25 mouse cellular contexts compared by ENCODE assay signal in the genomic region with DNA sequence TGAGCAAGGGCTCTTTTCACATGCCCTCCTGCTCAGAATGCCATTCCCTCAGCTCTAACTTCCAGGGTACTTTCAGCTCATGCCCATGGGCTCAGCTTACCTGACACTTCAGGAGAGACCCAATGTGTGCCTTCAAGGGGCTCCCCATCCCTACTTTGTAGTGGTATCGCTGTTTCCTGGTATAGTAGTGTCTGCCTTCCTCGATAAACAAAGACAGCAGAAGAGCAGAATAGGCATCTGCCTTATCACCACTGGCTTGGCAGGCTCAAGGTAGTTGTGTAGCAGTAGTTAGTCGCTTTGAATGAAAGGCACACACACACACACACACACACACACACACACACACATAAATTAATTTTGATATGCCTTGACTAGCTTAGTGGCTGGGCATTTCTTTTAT.
DNase-seq lines count a peak whose midpoint lies in the region; ATAC-seq and TF ChIP-seq lines count a peak whose summit lies in the region.
"Had no signal": no experiment of that assay in that cellular context is flagged by ENCODE, and none has a peak within 500 bp of the region (broad histone marks: within the 10 kb centered on the region; RNA-seq: fewer than 3 reads in every experiment).

No protein-coding gene starts in this region.

- TF ChIP-seq EP300 in liver, embryonic 14.5 days (IDR thresholded peaks at IDR 0.05; ENCODE audit: low read depth): peak; percentile 13; the same call in 1 of the 2 replicates

- H3K4me2 ChIP-seq in heart, embryonic 11.5 days: no peak overlapping the region
- H3K4me2 ChIP-seq in liver, embryonic 14.5 days (ENCODE audit: low read depth): no peak overlapping the region
- no peak overlapping the region for H3K4me2 ChIP-seq in midbrain, embryonic 15.5 days
- H3K4me2 ChIP-seq: embryonic facial prominence, embryonic 12.5 days; forebrain, embryonic 12.5 days; heart, embryonic 12.5 days; hindbrain, embryonic 12.5 days had no signal

- intact Hi-C loops in heart, postnatal 36 days (cut with DNase I): no loop called here

- WGBS in heart, embryonic 11.5 days (ENCODE audit: insufficient replicate concordance): 63% methylated on average over 3 of the region's 3 CpGs
- 32% methylated on average over 3 of the region's 3 CpGs for WGBS in liver, embryonic 14.5 days (ENCODE audit: insufficient replicate concordance)
- WGBS in midbrain, embryonic 15.5 days: 76% methylated on average over 3 of the region's 3 CpGs

- H3K27ac ChIP-seq in heart, embryonic 11.5 days (ENCODE audit: low read depth, low read length): no peak overlapping the region
- H3K27ac ChIP-seq in liver, embryonic 14.5 days: no peak overlapping the region
- no peak overlapping the region for H3K27ac ChIP-seq in midbrain, embryonic 15.5 days
- H3K27ac ChIP-seq: embryonic facial prominence, embryonic 12.5 days; forebrain, embryonic 12.5 days; hindbrain, embryonic 12.5 days had no signal

- TF ChIP-seq CTCF in liver, embryonic 14.5 days (IDR thresholded peaks at IDR 0.05; ENCODE audit: low read depth): no peak

- no peaks in the 10 kb centered on the region for H3K9me3 ChIP-seq in heart, embryonic 11.5 days (replicated peaks; ENCODE audit: control insufficient read depth, low read length)
- no peaks in the 10 kb centered on the region for H3K9me3 ChIP-seq in liver, embryonic 14.5 days (ENCODE audit: control insufficient read depth, low read length)
- no peaks in the 10 kb centered on the region for H3K9me3 ChIP-seq in midbrain, embryonic 15.5 days
- H3K9me3 ChIP-seq: embryonic facial prominence, embryonic 12.5 days; forebrain, embryonic 12.5 days; heart, embryonic 12.5 days had no signal

- H3K4me1 ChIP-seq in heart, embryonic 11.5 days (ENCODE audit: control insufficient read depth, insufficient read depth, low read length): no peaks in the 10 kb centered on the region
- H3K4me1 ChIP-seq in liver, embryonic 14.5 days (replicated peaks; ENCODE audit: control insufficient read depth in 2 of 2, insufficient read depth in 2 of 2, low read length in 1 of 2): peaks cover 0 to 2% of the 10 kb centered on the region in 2 experiments; a peak in 1 of 4 replicates
- H3K4me1 ChIP-seq in midbrain, embryonic 15.5 days: no peaks in the 10 kb centered on the region
- H3K4me1 ChIP-seq: embryonic facial prominence, embryonic 12.5 days; forebrain, embryonic 12.5 days; heart, embryonic 12.5 days; hindbrain, embryonic 12.5 days had no signal

- H3K4me3 ChIP-seq in heart, embryonic 11.5 days (ENCODE audit: low read depth, low read length): no peak overlapping the region
- H3K4me3 ChIP-seq in liver, embryonic 14.5 days (ENCODE audit: insufficient read depth in 1 of 2, low read depth in 2 of 2, low read length in 2 of 2): no peak overlapping the region
- H3K4me3 ChIP-seq in midbrain, embryonic 15.5 days: no peak overlapping the region
- H3K4me3 ChIP-seq: embryonic facial prominence, embryonic 12.5 days; forebrain, embryonic 12.5 days; heart, embryonic 12.5 days; hindbrain, embryonic 12.5 days had no signal

- no peaks in the 10 kb centered on the region for H3K36me3 ChIP-seq in heart, embryonic 11.5 days (ENCODE audit: control insufficient read depth, insufficient read depth, low read length)
- H3K36me3 ChIP-seq in liver, embryonic 14.5 days (replicated peaks; ENCODE audit: control insufficient read depth, insufficient read depth, low read depth): no peaks in the 10 kb centered on the region
- H3K36me3 ChIP-seq in midbrain, embryonic 15.5 days (replicated peaks): no peaks in the 10 kb centered on the region
- H3K36me3 ChIP-seq: embryonic facial prominence, embryonic 12.5 days; forebrain, embryonic 12.5 days; heart, embryonic 12.5 days; hindbrain, embryonic 12.5 days had no signal

- H3K9ac ChIP-seq in heart, embryonic 11.5 days (ENCODE audit: low read depth, low read length): no peak overlapping the region
- H3K9ac ChIP-seq in liver, embryonic 14.5 days (replicated peaks): no peak overlapping the region
- H3K9ac ChIP-seq in midbrain, embryonic 15.5 days: no peak overlapping the region
- H3K9ac ChIP-seq: embryonic facial prominence, embryonic 12.5 days; forebrain, embryonic 12.5 days; heart, embryonic 12.5 days; hindbrain, embryonic 12.5 days had no signal

- no peaks in the 10 kb centered on the region for H3K27me3 ChIP-seq in heart, embryonic 11.5 days (ENCODE audit: control insufficient read depth, insufficient read depth, low read length)
- H3K27me3 ChIP-seq in liver, embryonic 14.5 days (ENCODE audit: control insufficient read depth, insufficient read depth, low read length): no peaks in the 10 kb centered on the region
- H3K27me3 ChIP-seq in midbrain, embryonic 15.5 days (replicated peaks): no peaks in the 10 kb centered on the region
- H3K27me3 ChIP-seq: CH12.LX; embryonic facial prominence, embryonic 12.5 days; forebrain, embryonic 12.5 days; heart, embryonic 12.5 days; hindbrain, embryonic 12.5 days; Patski had no signal

- peak; percentile 81; the same call in 1 of the 2 replicates for ATAC-seq in heart, embryonic 11.5 days (replicated peaks; ENCODE audit: insufficient number of reproducible peaks, low FRiP score, low TSS enrichment)
- peak; percentile 71 for ATAC-seq in liver, embryonic 14.5 days (ENCODE audit: insufficient read depth)
- no peak for ATAC-seq in midbrain, embryonic 15.5 days (replicated peaks)
- ATAC-seq: activated CD4-positive, CD25-positive, alpha-beta regulatory T cell, adult 4 months; forebrain, embryonic 16.5 days; hindbrain, embryonic 16.5 days; inflammation-experienced regulatory T-cells, adult 6 months; Patski had no signal

- DNase-seq in heart, postnatal 36 days: no peak
- peak; percentile 14 for DNase-seq in adipocyte (ENCODE audit: low spot score)
- DNase-seq in c-Kit-positive CD71-positive TER-119-positive erythroid progenitor cells, embryonic 14.5 days (ENCODE audit: low spot score): peak; percentile 17
- DNase-seq in liver, embryonic 14.5 days (ENCODE audit: low read depth in 3 of 3, low spot score in 3 of 3): no peak
- no peak for DNase-seq in gastrocnemius, postnatal 10 days
- no peak for DNase-seq in spleen, postnatal 10 days (ENCODE audit: low spot score in 2 of 2)
- DNase-seq: adrenal gland, adult 2 months; adrenal gland, postnatal 25 days; cerebellum, adult 11 months; cerebellum, adult 8-10 months; cerebellum, postnatal 14 days; gastrocnemius, postnatal 25 days; heart, postnatal 4 days had no signal

Comparison
In these comparisons a context has a peak if more than half of its experiments do, and no peak if none do; other contexts are left out.
1. DNase-seq: peak in adipocyte (single experiment) and c-Kit-positive CD71-positive TER-119-positive erythroid progenitor cells, embryonic 14.5 days (single experiment); none in heart, postnatal 36 days (0 of 2), liver, embryonic 14.5 days (0 of 3), gastrocnemius, postnatal 10 days (single experiment) and spleen, postnatal 10 days (0 of 2).